9 mouse cellular contexts compared by ENCODE assay signal in genomic region chr11:101081659-101082058, GRCm38 (mm10). TPM values are rescaled to one million over a fixed set of nuclear protein-coding genes. Genes with fewer than 3 reads are reported as not detected.
DNase-seq lines count a peak whose midpoint lies in the region; ATAC-seq and TF ChIP-seq lines count a peak whose summit lies in the region.
"Had no signal": no experiment of that assay in that cellular context is flagged by ENCODE, and none has a peak within 500 bp of the region (broad histone marks: within the 10 kb centered on the region; RNA-seq: fewer than 3 reads in every experiment).

No protein-coding gene starts in this region.

- no peak for TF ChIP-seq POLR2A in cortical plate, adult 2 months (IDR thresholded peaks at IDR 0.05; ENCODE audit: extremely low read depth, insufficient read depth, low read length)

- peak overlapping the region; percentile 92 for H3K4me2 ChIP-seq in intestine, postnatal 0 days (replicated peaks; ENCODE audit: low read depth)

- H3K9me3 ChIP-seq in intestine, postnatal 0 days (ENCODE audit: control insufficient read depth): no peaks in the 10 kb centered on the region

- H3K27ac ChIP-seq in layer of hippocampus, adult 2 months: peak overlapping the region; percentile 94
- 0 out of 2 replicates have a peak overlapping the region, but pooled peaks have one; percentile 6 for H3K27ac ChIP-seq in cortical plate, adult 2 months (ENCODE audit: insufficient read depth, low read length)
- H3K27ac ChIP-seq in intestine, postnatal 0 days (ENCODE audit: low read depth, low read length): peak overlapping the region; percentile 88; the same call in 1 of the 2 replicates

- peaks cover 2% of the 10 kb centered on the region; the same call in 1 of the 2 replicates for H3K4me1 ChIP-seq in cortical plate, adult 2 months (ENCODE audit: control insufficient read depth, insufficient read depth, low read length)
- H3K4me1 ChIP-seq in intestine, postnatal 0 days (replicated peaks; ENCODE audit: control insufficient read depth, insufficient read depth, low read length): peaks cover 10% of the 10 kb centered on the region

- TF ChIP-seq CTCF in layer of hippocampus, adult 2 months (conservative IDR thresholded peaks at IDR 0.05): no peak
- TF ChIP-seq CTCF in cortical plate, adult 2 months (IDR thresholded peaks at IDR 0.05; ENCODE audit: extremely low read depth, insufficient read depth, low read length): no peak
- TF ChIP-seq CTCF in intestine, postnatal 0 days (IDR thresholded peaks at IDR 0.05; ENCODE audit: low read depth): no peak

- peak overlapping the region; percentile 92 for H3K4me3 ChIP-seq in layer of hippocampus, adult 2 months
- peak overlapping the region; percentile 90 for H3K4me3 ChIP-seq in cortical plate, adult 2 months (ENCODE audit: insufficient read depth, low read length)
- peak overlapping the region; percentile 65 for H3K4me3 ChIP-seq in intestine, postnatal 0 days (ENCODE audit: low read depth, low read length)

- no peak for ATAC-seq in intestine, postnatal 0 days
- ATAC-seq in CD4-positive, CD25-positive, alpha-beta regulatory T cell, adult 4 months: no peak

- WGBS in intestine, postnatal 0 days: 6% methylated on average over 10 of the region's 10 CpGs

- H3K9ac ChIP-seq in intestine, postnatal 0 days (ENCODE audit: low read depth, low read length): 0 out of 2 replicates have a peak overlapping the region, but pooled peaks have one; percentile 40

- DNase-seq in layer of hippocampus, adult 2 months (ENCODE audit: low spot score in 2 of 2): no peak
- no peak for DNase-seq in layer of hippocampus, adult 9-10 months (ENCODE audit: low spot score)
- peak; percentile 32 for DNase-seq in naive thymus-derived CD4-positive, alpha-beta T cell, adult 2 months (ENCODE audit: low read depth)
- DNase-seq in ovary, adult 18-20 months (ENCODE audit: low spot score): no peak
- DNase-seq in right cerebral cortex, postnatal 25 days: no peak

- H3K27me3 ChIP-seq in intestine, postnatal 0 days (replicated peaks; ENCODE audit: control insufficient read depth, insufficient read depth, low read length): peaks cover 26% of the 10 kb centered on the region

- peaks cover 15% of the 10 kb centered on the region; the same call in 1 of the 2 replicates for H3K36me3 ChIP-seq in intestine, postnatal 0 days (ENCODE audit: control insufficient read depth, insufficient read depth)

RNA-seq across cellular contexts. Expression of gene Coasy, which starts 0.7 kb away (rescaled TPM):
- total RNA-seq in layer of hippocampus, adult 2 months (2021): 10 to 100 TPM; 24.9 to 25.8 TPM
- 34.4 and 35.4 TPM in 2 replicates for polyA plus RNA-seq in cortical plate, adult 2 months (2012; rRNA removed)
- 28.0 TPM in 2 replicates for polyA plus RNA-seq in intestine, postnatal 0 days (2015; fragmentation: Nextera tagmentation; extraction: Ambion mirVana)
- polyA plus RNA-seq in CD4-positive, CD25-positive, alpha-beta regulatory T cell, adult 4 months (2017; shearing (Covaris generic)): 10 to 100 TPM; 17.4 to 27.7 TPM

RNA-seq across cellular contexts. Expression of gene Hsd17b1, which starts 3.4 kb away (rescaled TPM):
- total RNA-seq in layer of hippocampus, adult 2 months (2021): under 1 TPM; 0.71 to 0.92 TPM
- 0.21 and 0.42 TPM in 2 replicates for polyA plus RNA-seq in cortical plate, adult 2 months (2012; rRNA removed)
- 0.08 TPM in 1 of 2 replicates, not detected in the other for polyA plus RNA-seq in intestine, postnatal 0 days (2015; fragmentation: Nextera tagmentation; extraction: Ambion mirVana)
- under 1 TPM in 1 of 2 experiments, not detected in 1; 0.32 TPM for polyA plus RNA-seq in CD4-positive, CD25-positive, alpha-beta regulatory T cell, adult 4 months (2017; shearing (Covaris generic))
- total RNA-seq: megakaryocyte-erythroid progenitor cell, adult 5-6 weeks had no signal

RNA-seq across cellular contexts. Expression of gene Mlx, which starts 5.4 kb away (rescaled TPM):
- total RNA-seq in layer of hippocampus, adult 2 months (2021): 10 to 100 TPM; 40.0 to 41.1 TPM
- 46.9 and 53.1 TPM in 2 replicates for polyA plus RNA-seq in cortical plate, adult 2 months (2012; rRNA removed)
- 93.3 and 96.4 TPM in 2 replicates for polyA plus RNA-seq in intestine, postnatal 0 days (2015; fragmentation: Nextera tagmentation; extraction: Ambion mirVana)
- 10 to 100 TPM; 60.2 to 68.1 TPM for polyA plus RNA-seq in CD4-positive, CD25-positive, alpha-beta regulatory T cell, adult 4 months (2017; shearing (Covaris generic))

RNA-seq across cellular contexts. Expression of gene Naglu, which starts 11.8 kb away (rescaled TPM):
- 1 to 10 TPM; 8.7 to 9.6 TPM for total RNA-seq in layer of hippocampus, adult 2 months (2021)
- polyA plus RNA-seq in cortical plate, adult 2 months (2012; rRNA removed): 10.3 and 10.7 TPM in 2 replicates
- polyA plus RNA-seq in intestine, postnatal 0 days (2015; fragmentation: Nextera tagmentation; extraction: Ambion mirVana): 25.6 and 25.8 TPM in 2 replicates
- polyA plus RNA-seq in CD4-positive, CD25-positive, alpha-beta regulatory T cell, adult 4 months (2017; shearing (Covaris generic)): 1 to 10 TPM; 7.6 to 7.9 TPM

RNA-seq across cellular contexts. Expression of gene Psmc3ip, which starts 13.6 kb away (rescaled TPM):
- 1 to 10 TPM; 4.4 to 4.7 TPM for total RNA-seq in layer of hippocampus, adult 2 months (2021)
- 3.5 and 3.8 TPM in 2 replicates for polyA plus RNA-seq in cortical plate, adult 2 months (2012; rRNA removed)
- polyA plus RNA-seq in intestine, postnatal 0 days (2015; fragmentation: Nextera tagmentation; extraction: Ambion mirVana): 9.1 and 10.5 TPM in 2 replicates
- polyA plus RNA-seq in CD4-positive, CD25-positive, alpha-beta regulatory T cell, adult 4 months (2017; shearing (Covaris generic)): 1 to 10 TPM; 8.4 to 9.8 TPM

Comparison
In these comparisons a context has a peak if more than half of its experiments do, and no peak if none do; other contexts are left out.
1. H3K27ac ChIP-seq: peak in every context shown above with its lines; median percentile 94 in layer of hippocampus, adult 2 months; 88 in intestine, postnatal 0 days; 6 in cortical plate, adult 2 months.